ENCODE assay signal across 9 mouse cellular contexts in genomic region chr11:75421375-75422012, GRCm38 (mm10). TPM values are rescaled to one million over a fixed set of nuclear protein-coding genes. Genes with fewer than 3 reads are reported as not detected.
DNase-seq lines count a peak whose midpoint lies in the region; ATAC-seq and TF ChIP-seq lines count a peak whose summit lies in the region.
"Had no signal": no experiment of that assay in that cellular context is flagged by ENCODE, and none has a peak within 500 bp of the region (broad histone marks: within the 10 kb centered on the region; RNA-seq: fewer than 3 reads in every experiment).

No protein-coding gene starts in this region.

- no peaks in the 10 kb centered on the region for H3K36me3 ChIP-seq in midbrain, embryonic 11.5 days (ENCODE audit: control insufficient read depth, insufficient read depth, low read length)
- H3K36me3 ChIP-seq in midbrain, embryonic 13.5 days, result no peaks in the 10 kb centered on the region
- H3K36me3 ChIP-seq in limb, embryonic 11.5 days (ENCODE audit: control insufficient read depth, insufficient read depth, low read length), result no peaks in the 10 kb centered on the region
- H3K36me3 ChIP-seq in stomach, embryonic 15.5 days, result no peaks in the 10 kb centered on the region

- no peaks in the 10 kb centered on the region for H3K9me3 ChIP-seq in midbrain, embryonic 11.5 days (ENCODE audit: control insufficient read depth, low read length)
- no peaks in the 10 kb centered on the region for H3K9me3 ChIP-seq in midbrain, embryonic 13.5 days
- H3K9me3 ChIP-seq in limb, embryonic 11.5 days (ENCODE audit: control insufficient read depth, low read length), result no peaks in the 10 kb centered on the region
- no peaks in the 10 kb centered on the region for H3K9me3 ChIP-seq in stomach, embryonic 15.5 days
- H3K9me3 ChIP-seq: megakaryocyte, embryonic 14.5 days had no signal

- no peaks in the 10 kb centered on the region for H3K27me3 ChIP-seq in midbrain, embryonic 11.5 days (ENCODE audit: control insufficient read depth, insufficient read depth, low read length)
- no peaks in the 10 kb centered on the region for H3K27me3 ChIP-seq in midbrain, embryonic 13.5 days
- no peaks in the 10 kb centered on the region for H3K27me3 ChIP-seq in limb, embryonic 11.5 days (ENCODE audit: control insufficient read depth, insufficient read depth, low read length)
- no peaks in the 10 kb centered on the region for H3K27me3 ChIP-seq in stomach, embryonic 15.5 days (replicated peaks)

- 45% methylated on average over 6 of the region's 6 CpGs for WGBS in midbrain, embryonic 11.5 days
- WGBS in midbrain, embryonic 13.5 days, result 54% methylated on average over 6 of the region's 6 CpGs
- WGBS in limb, embryonic 11.5 days, result 17% methylated on average over 6 of the region's 6 CpGs
- WGBS in stomach, embryonic 15.5 days, result 43% methylated on average over 6 of the region's 6 CpGs

- H3K9ac ChIP-seq in midbrain, embryonic 11.5 days (ENCODE audit: low read length), result 0 out of 2 replicates have a peak overlapping the region, but pooled peaks have one; percentile 12
- no peak overlapping the region for H3K9ac ChIP-seq in midbrain, embryonic 13.5 days (replicated peaks)
- H3K9ac ChIP-seq in limb, embryonic 11.5 days (ENCODE audit: low read length), result peak overlapping the region; percentile 61
- no peak overlapping the region for H3K9ac ChIP-seq in stomach, embryonic 15.5 days

- no peak overlapping the region for H3K27ac ChIP-seq in midbrain, embryonic 11.5 days (ENCODE audit: low read depth, low read length)
- no peak overlapping the region for H3K27ac ChIP-seq in midbrain, embryonic 13.5 days
- peak overlapping the region; percentile 75 for H3K27ac ChIP-seq in gastrocnemius, adult 2 months
- peak overlapping the region; percentile 10 for H3K27ac ChIP-seq in limb, embryonic 11.5 days (replicated peaks; ENCODE audit: low read depth, low read length)
- H3K27ac ChIP-seq in stomach, embryonic 15.5 days, result no peak overlapping the region
- no peak overlapping the region for H3K27ac ChIP-seq in left cerebral cortex, adult 2 months

- peak; percentile 87 for DNase-seq in midbrain, embryonic 11.5 days (ENCODE audit: low spot score, missing footprints)
- peak; percentile 66 for DNase-seq in gastrocnemius, adult 2 months
- peak; percentile 43 for DNase-seq in limb, embryonic 11.5 days (ENCODE audit: low spot score)
- no peak for DNase-seq in right cerebral cortex, postnatal 25 days
- no peak for DNase-seq in left cerebral cortex, adult 2 months (ENCODE audit: extremely low spot score in 1 of 2, low spot score in 2 of 2)

- H3K4me1 ChIP-seq in midbrain, embryonic 11.5 days (ENCODE audit: control insufficient read depth, insufficient read depth, low read length), result peaks cover 5% of the 10 kb centered on the region; the same call in 1 of the 2 replicates
- H3K4me1 ChIP-seq in midbrain, embryonic 13.5 days (replicated peaks), result no peaks in the 10 kb centered on the region
- peaks cover 13% of the 10 kb centered on the region for H3K4me1 ChIP-seq in limb, embryonic 11.5 days (ENCODE audit: control insufficient read depth, insufficient read depth, low read length)
- H3K4me1 ChIP-seq in stomach, embryonic 15.5 days, result peaks cover 9% of the 10 kb centered on the region

- H3K4me3 ChIP-seq in midbrain, embryonic 11.5 days (ENCODE audit: low read depth, low read length), result no peak overlapping the region
- no peak overlapping the region for H3K4me3 ChIP-seq in midbrain, embryonic 13.5 days (replicated peaks)
- H3K4me3 ChIP-seq in gastrocnemius, adult 2 months, result peak overlapping the region; percentile 68
- H3K4me3 ChIP-seq in limb, embryonic 11.5 days (ENCODE audit: low read depth, low read length), result peak overlapping the region; percentile 50
- H3K4me3 ChIP-seq in stomach, embryonic 15.5 days (replicated peaks), result peak overlapping the region; percentile 35
- no peak overlapping the region for H3K4me3 ChIP-seq in left cerebral cortex, adult 2 months
- H3K4me3 ChIP-seq: megakaryocyte, embryonic 14.5 days had no signal

- no peak for TF ChIP-seq CTCF in gastrocnemius, adult 2 months (IDR thresholded peaks at IDR 0.05)
- TF ChIP-seq CTCF in left cerebral cortex, adult 2 months (IDR thresholded peaks at IDR 0.05), result no peak

- intact Hi-C loops in gastrocnemius, adult 2 months (cut with DNase I), result no loop called here
- intact Hi-C loops in left cerebral cortex, adult 2 months (cut with DNase I), result no loop called here

- ATAC-seq in midbrain, embryonic 11.5 days (ENCODE audit: low FRiP score), result no peak
- ATAC-seq in midbrain, embryonic 13.5 days, result no peak
- peak; percentile 66; the same call in 1 of the 2 replicates for ATAC-seq in limb, embryonic 11.5 days (ENCODE audit: insufficient number of reproducible peaks, low FRiP score, low TSS enrichment, low read depth)
- ATAC-seq in stomach, embryonic 15.5 days (ENCODE audit: insufficient read depth, low FRiP score, low read depth), result peak; percentile 47; the same call in 1 of the 2 replicates
- ATAC-seq: activated CD4-positive, CD25-positive, alpha-beta regulatory T cell, adult 4 months had no signal

- H3K4me2 ChIP-seq in midbrain, embryonic 11.5 days, result no peak overlapping the region
- H3K4me2 ChIP-seq in midbrain, embryonic 13.5 days (replicated peaks), result no peak overlapping the region
- peak overlapping the region; percentile 78 for H3K4me2 ChIP-seq in limb, embryonic 11.5 days (ENCODE audit: low read depth, severe bottlenecking)
- peak overlapping the region; percentile 46 for H3K4me2 ChIP-seq in stomach, embryonic 15.5 days

RNA-seq across cellular contexts. Expression of gene Serpinf1, which starts 1.0 kb away (rescaled TPM):
- polyA plus RNA-seq in midbrain, embryonic 11.5 days (2014; fragmentation: Nextera tagmentation; extraction: Ambion mirVana), result 56.2 and 58.2 TPM in 2 replicates
- polyA plus RNA-seq in midbrain, embryonic 13.5 days (2015; fragmentation: Nextera tagmentation; extraction: Ambion mirVana), result 27.5 and 31.5 TPM in 2 replicates
- total RNA-seq in gastrocnemius, adult 2 months (2021), result 100 to 1,000 TPM in 1 of 2 experiments, 10 to 100 TPM in 1; 55.5 to 168 TPM
- polyA plus RNA-seq in limb, embryonic 11.5 days (2014; fragmentation: Nextera tagmentation; extraction: Ambion mirVana), result 174 and 194 TPM in 2 replicates
- polyA plus RNA-seq in stomach, embryonic 15.5 days (2015; fragmentation: Nextera tagmentation; extraction: Ambion mirVana), result 49.5 and 62.5 TPM in 2 replicates
- 10 to 100 TPM in 1 of 2 experiments, 1 to 10 TPM in 1; 9.7 to 10.5 TPM for total RNA-seq in left cerebral cortex, adult 2 months (2021)

RNA-seq across cellular contexts. Expression of gene Serpinf2, which starts 17.9 kb away (rescaled TPM):
- not detected in 2 replicates for polyA plus RNA-seq in midbrain, embryonic 11.5 days (2014; fragmentation: Nextera tagmentation; extraction: Ambion mirVana)
- 0.07 TPM in 1 of 2 replicates, not detected in the other for polyA plus RNA-seq in midbrain, embryonic 13.5 days (2015; fragmentation: Nextera tagmentation; extraction: Ambion mirVana)
- total RNA-seq in gastrocnemius, adult 2 months (2021), result not detected
- 0.52 TPM in 1 of 2 replicates, not detected in the other for polyA plus RNA-seq in limb, embryonic 11.5 days (2014; fragmentation: Nextera tagmentation; extraction: Ambion mirVana)
- 50.0 and 64.1 TPM in 2 replicates for polyA plus RNA-seq in stomach, embryonic 15.5 days (2015; fragmentation: Nextera tagmentation; extraction: Ambion mirVana)
- total RNA-seq in left cerebral cortex, adult 2 months (2021), result under 1 TPM in 1 of 2 experiments, not detected in 1; 0.28 TPM
- polyA plus RNA-seq: activated CD4-positive, CD25-positive, alpha-beta regulatory T cell, adult 4 months had no signal

RNA-seq across cellular contexts. Expression of gene Wdr81, which starts 33.0 kb away (rescaled TPM):
- polyA plus RNA-seq in midbrain, embryonic 11.5 days (2014; fragmentation: Nextera tagmentation; extraction: Ambion mirVana), result 2.8 and 3.9 TPM in 2 replicates
- polyA plus RNA-seq in midbrain, embryonic 13.5 days (2015; fragmentation: Nextera tagmentation; extraction: Ambion mirVana), result 6.8 and 8.1 TPM in 2 replicates
- total RNA-seq in gastrocnemius, adult 2 months (2021), result 1 to 10 TPM; 4.9 to 6.4 TPM
- polyA plus RNA-seq in limb, embryonic 11.5 days (2014; fragmentation: Nextera tagmentation; extraction: Ambion mirVana), result 3.3 and 3.4 TPM in 2 replicates
- polyA plus RNA-seq in stomach, embryonic 15.5 days (2015; fragmentation: Nextera tagmentation; extraction: Ambion mirVana), result 6.0 and 6.4 TPM in 2 replicates
- total RNA-seq in left cerebral cortex, adult 2 months (2021), result 10 to 100 TPM; 19.5 to 20.7 TPM

RNA-seq across cellular contexts. Expression of gene Tlcd2, which starts 40.0 kb away (rescaled TPM):
- polyA plus RNA-seq in midbrain, embryonic 11.5 days (2014; fragmentation: Nextera tagmentation; extraction: Ambion mirVana), result 7.6 and 8.9 TPM in 2 replicates
- polyA plus RNA-seq in midbrain, embryonic 13.5 days (2015; fragmentation: Nextera tagmentation; extraction: Ambion mirVana), result 2.0 and 2.5 TPM in 2 replicates
- 1 to 10 TPM; 2.6 to 3.1 TPM for total RNA-seq in gastrocnemius, adult 2 months (2021)
- polyA plus RNA-seq in limb, embryonic 11.5 days (2014; fragmentation: Nextera tagmentation; extraction: Ambion mirVana), result 10.4 and 11.3 TPM in 2 replicates
- 19.7 and 22.3 TPM in 2 replicates for polyA plus RNA-seq in stomach, embryonic 15.5 days (2015; fragmentation: Nextera tagmentation; extraction: Ambion mirVana)
- under 1 TPM; 0.51 to 0.66 TPM for total RNA-seq in left cerebral cortex, adult 2 months (2021)

Comparison
In these comparisons a context has a peak if more than half of its experiments do, and no peak if none do; other contexts are left out.
1. H3K9ac ChIP-seq: peak in midbrain, embryonic 11.5 days (single experiment) and limb, embryonic 11.5 days (single experiment); none in midbrain, embryonic 13.5 days (single experiment) and stomach, embryonic 15.5 days (single experiment).
2. ATAC-seq: peak in limb, embryonic 11.5 days (single experiment) and stomach, embryonic 15.5 days (single experiment); none in midbrain, embryonic 11.5 days (single experiment) and midbrain, embryonic 13.5 days (single experiment).
3. DNase-seq: peak in midbrain, embryonic 11.5 days (single experiment), gastrocnemius, adult 2 months (single experiment) and limb, embryonic 11.5 days (single experiment); none in right cerebral cortex, postnatal 25 days (single experiment) and left cerebral cortex, adult 2 months (0 of 2).
4. H3K27ac ChIP-seq: peak in gastrocnemius, adult 2 months (single experiment) and limb, embryonic 11.5 days (single experiment); none in midbrain, embryonic 11.5 days (single experiment), midbrain, embryonic 13.5 days (single experiment), stomach, embryonic 15.5 days (single experiment) and left cerebral cortex, adult 2 months (single experiment).
5. H3K4me2 ChIP-seq: peak in limb, embryonic 11.5 days (single experiment) and stomach, embryonic 15.5 days (single experiment); none in midbrain, embryonic 11.5 days (single experiment) and midbrain, embryonic 13.5 days (single experiment).
6. H3K4me3 ChIP-seq: peak in gastrocnemius, adult 2 months (single experiment), limb, embryonic 11.5 days (single experiment) and stomach, embryonic 15.5 days (single experiment); none in midbrain, embryonic 11.5 days (single experiment), midbrain, embryonic 13.5 days (single experiment) and left cerebral cortex, adult 2 months (single experiment).
7. RNA of gene Serpinf2, which starts 17.9 kb away (polyA plus RNA-seq): 50.0 to 64.1 TPM in stomach, embryonic 15.5 days; 0.52 TPM in limb, embryonic 11.5 days, 0.07 TPM in midbrain, embryonic 13.5 days and not detected in midbrain, embryonic 11.5 days; every median in the first group is over 10 times any median in the second.